Mouse (Mus musculus) neutrophil, adult 59 days (primary cell): Measurements from ENCODE around the gene Gpr31b. TPM values are rescaled to one million over a fixed set of nuclear protein-coding genes. Genes with fewer than 3 reads are reported as not detected.

Experiments
- total RNA-seq, 2 experiments: library from RNA; stranded (reverse); gene quantifications; 1 replicate in 1 of 2; 2 replicates in 1 of 2; pipeline ENCODE4 v1.2.4; 2023

Gpr31b gene
- under 1 TPM; 0.44 to 0.53 TPM for total RNA-seq

DNA sequence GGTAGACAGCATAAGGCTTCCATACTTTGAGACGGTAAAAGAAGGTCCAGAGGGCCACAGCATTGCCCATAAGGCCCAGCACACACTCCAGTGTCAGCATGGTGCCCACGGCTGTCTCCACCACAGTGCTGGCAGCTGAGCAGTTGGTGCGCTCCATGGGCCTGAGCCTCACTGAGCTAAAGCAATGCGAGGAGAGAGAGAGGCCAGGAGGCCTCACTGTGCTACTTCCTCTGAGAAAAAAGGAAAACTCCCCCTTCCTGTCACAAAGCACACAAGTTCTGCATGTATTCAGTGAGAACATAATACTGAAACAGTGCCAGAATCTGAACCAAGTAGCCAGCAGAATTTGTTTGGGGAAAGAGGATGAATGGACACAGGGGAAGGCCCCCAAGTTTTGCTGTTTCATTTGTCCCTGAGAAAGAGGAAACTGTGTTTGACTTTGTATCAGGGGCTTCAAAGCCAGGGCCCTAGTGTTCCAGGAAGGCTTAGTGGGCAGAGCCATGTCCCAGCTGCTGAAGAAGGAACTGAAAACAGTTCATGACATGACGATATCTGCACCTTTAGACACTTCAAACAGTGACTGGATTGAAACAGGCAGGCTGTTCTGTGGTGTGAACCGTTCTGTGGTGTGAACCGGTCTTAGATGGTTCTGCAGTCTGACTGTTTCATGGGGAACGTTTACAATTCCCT, at the start of gene Gpr31b:
Gene Gpr31b, minus strand, starts transcription at position 173 of the 690 bp plus-strand sequence.

DNA sequence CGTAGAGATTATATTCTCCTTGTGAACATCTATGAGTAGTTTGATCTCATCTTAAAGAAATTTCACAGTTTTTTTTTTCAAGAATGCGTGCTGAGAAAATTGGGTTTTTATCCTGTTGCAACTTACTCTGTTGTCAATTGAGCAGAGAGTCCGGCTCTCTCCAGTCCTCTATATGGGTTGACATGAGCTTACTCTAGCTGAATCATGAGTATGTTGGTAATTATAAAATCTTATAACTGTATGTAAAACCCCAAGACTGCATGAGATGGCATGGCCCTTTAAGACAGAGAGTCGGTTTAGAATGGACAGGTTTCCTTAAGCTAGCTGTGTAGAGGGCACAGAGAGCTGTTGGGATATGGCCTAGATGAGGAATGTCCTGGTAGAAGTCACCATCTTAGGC, 8.7 kb upstream of the Gpr31b start, which contains the start of gene Tcp10b:
Gene Tcp10b, plus strand, starts transcription at position 301 of the 400 bp plus-strand sequence.

DNA sequence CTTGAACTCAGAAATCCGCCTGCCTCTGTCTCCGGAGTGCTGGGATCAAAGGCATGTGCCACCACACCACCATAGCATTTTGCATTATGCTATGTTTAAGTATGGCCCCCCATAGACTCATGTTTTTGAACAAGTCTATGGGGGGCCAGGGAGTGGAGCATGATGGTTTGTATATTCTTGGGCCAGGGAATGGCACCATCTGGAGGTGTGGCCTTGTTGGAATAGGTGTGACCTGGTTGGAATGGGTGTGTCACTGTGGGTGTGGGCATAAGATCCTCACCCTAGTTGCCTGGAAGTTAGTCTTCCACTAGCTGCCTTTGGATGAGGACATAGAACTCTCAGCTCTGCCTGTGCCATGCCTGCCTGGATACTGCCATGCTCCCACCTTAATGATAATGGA, 45.5 kb downstream of the Gpr31b start, which contains the start of gene Sod2:
Gene Sod2, plus strand, starts transcription at position 301 of the 400 bp plus-strand sequence.

Other genes starting within 250 kb of the Gpr31b start
- not detected for gene Mas1, start 184.2 kb downstream of the Gpr31b start, total RNA-seq
- gene Mrgprh, start 176.3 kb downstream of the Gpr31b start, total RNA-seq, result not detected
- gene Pnldc1, start 142.1 kb downstream of the Gpr31b start, total RNA-seq, result 1 to 10 TPM in 1 of 2 experiments, not detected in 1; 1.0 TPM
- gene Tcp1, start 136.6 kb downstream of the Gpr31b start, total RNA-seq, result 100 to 1,000 TPM in 1 of 2 experiments, 10 to 100 TPM in 1; 91.0 to 105 TPM
- gene Mrpl18, start 136.0 kb downstream of the Gpr31b start, total RNA-seq, result 10 to 100 TPM; 47.5 to 48.5 TPM
- gene Acat3, start 111.7 kb downstream of the Gpr31b start, total RNA-seq, result not detected
- gene Acat2, start 91.5 kb downstream of the Gpr31b start, total RNA-seq, result 10 to 100 TPM in 1 of 2 experiments, 1 to 10 TPM in 1; 9.1 to 11.6 TPM
- 10 to 100 TPM; 64.7 to 72.5 TPM for gene Wtap, start 58.1 kb downstream of the Gpr31b start, total RNA-seq
- 10 to 100 TPM; 39.6 to 54.0 TPM for gene Sod2, start 45.5 kb downstream of the Gpr31b start, total RNA-seq
- gene Tcp10b, start 8.8 kb upstream of the Gpr31b start, total RNA-seq, result not detected
- under 1 TPM; 0.22 to 0.71 TPM for gene Unc93a, start 79.5 kb upstream of the Gpr31b start, total RNA-seq
- gene Smok2a, start 168.9 kb upstream of the Gpr31b start, total RNA-seq, result not detected
- gene Smok2b, start 178.0 kb upstream of the Gpr31b start, total RNA-seq, result not detected